13 mouse cellular contexts compared by ENCODE assay signal in genomic region chr8:90892579-90892919, GRCm38 (mm10).
DNase-seq lines count a peak whose midpoint lies in the region; ATAC-seq and TF ChIP-seq lines count a peak whose summit lies in the region.
"Had no signal": no experiment of that assay in that cellular context is flagged by ENCODE, and none has a peak within 500 bp of the region (broad histone marks: within the 10 kb centered on the region; RNA-seq: fewer than 3 reads in every experiment).

No protein-coding gene starts in this region.

- no peak for TF ChIP-seq CTCF in liver, postnatal 0 days (IDR thresholded peaks at IDR 0.05; ENCODE audit: low read depth)

- H3K36me3 ChIP-seq in intestine, embryonic 16.5 days (ENCODE audit: control insufficient read depth, insufficient read depth, low read length): 0 out of 2 replicates have a peak, but pooled peaks cover 3% of the 10 kb centered on the region
- no peaks in the 10 kb centered on the region for H3K36me3 ChIP-seq in liver, postnatal 0 days (replicated peaks; ENCODE audit: insufficient read depth, low read length)
- no peaks in the 10 kb centered on the region for H3K36me3 ChIP-seq in forebrain, embryonic 16.5 days (ENCODE audit: control insufficient read depth, insufficient read depth)

- no peak overlapping the region for H3K9ac ChIP-seq in intestine, embryonic 16.5 days (ENCODE audit: low read depth, low read length)
- H3K9ac ChIP-seq in liver, postnatal 0 days (replicated peaks): peak overlapping the region; percentile 13; the same call in 1 of the 2 replicates
- H3K9ac ChIP-seq in forebrain, embryonic 16.5 days (replicated peaks; ENCODE audit: low read depth, low read length): no peak overlapping the region
- H3K9ac ChIP-seq: hindbrain, embryonic 12.5 days; limb, embryonic 13.5 days had no signal

- no peaks in the 10 kb centered on the region for H3K27me3 ChIP-seq in intestine, embryonic 16.5 days (replicated peaks; ENCODE audit: control insufficient read depth, insufficient read depth, low read length)
- no peaks in the 10 kb centered on the region for H3K27me3 ChIP-seq in liver, postnatal 0 days (ENCODE audit: insufficient read depth, low read length)
- no peaks in the 10 kb centered on the region for H3K27me3 ChIP-seq in forebrain, embryonic 16.5 days (replicated peaks; ENCODE audit: control insufficient read depth, insufficient read depth, low read length)
- H3K27me3 ChIP-seq: hindbrain, embryonic 12.5 days; limb, embryonic 13.5 days had no signal

- peak; percentile 34 for DNase-seq in kidney, adult 18-20 months
- no peak for DNase-seq in kidney, postnatal 14 days
- DNase-seq in ZHBTc4 (ENCODE audit: low read depth, low spot score): peak; percentile 70
- peak; percentile 43 for DNase-seq in liver, postnatal 0 days
- no peak for DNase-seq in testis, postnatal 14 days (ENCODE audit: low spot score)
- DNase-seq: spleen, adult 18-20 months had no signal

- ATAC-seq in intestine, embryonic 16.5 days: peak; percentile 85
- ATAC-seq in liver, postnatal 0 days: peak; percentile 94
- no peak for ATAC-seq in megakaryocyte-erythroid progenitor cell, adult 5-6 weeks (replicated peaks; ENCODE audit: low FRiP score, low TSS enrichment, poor library complexity, severe bottlenecking)
- no peak for ATAC-seq in forebrain, embryonic 16.5 days
- ATAC-seq: forebrain, embryonic 14.5 days; midbrain, embryonic 16.5 days had no signal

- H3K4me1 ChIP-seq in intestine, embryonic 16.5 days (ENCODE audit: control insufficient read depth, insufficient read depth, low read length): no peaks in the 10 kb centered on the region
- H3K4me1 ChIP-seq in liver, postnatal 0 days (ENCODE audit: insufficient read depth): peaks cover 2% of the 10 kb centered on the region; the same call in 1 of the 2 replicates
- H3K4me1 ChIP-seq in forebrain, embryonic 16.5 days (replicated peaks; ENCODE audit: control insufficient read depth, insufficient read depth, low read length): peaks cover 8% of the 10 kb centered on the region

- no peak overlapping the region for H3K4me2 ChIP-seq in intestine, embryonic 16.5 days (ENCODE audit: low read depth, low read length)
- H3K4me2 ChIP-seq in liver, postnatal 0 days (ENCODE audit: low read depth, low read length): no peak overlapping the region
- H3K4me2 ChIP-seq in forebrain, embryonic 16.5 days (ENCODE audit: low read length): no peak overlapping the region
- H3K4me2 ChIP-seq: hindbrain, embryonic 12.5 days; limb, embryonic 13.5 days had no signal

- peak overlapping the region; percentile 48 for H3K27ac ChIP-seq in intestine, embryonic 16.5 days (ENCODE audit: low read length)
- peak overlapping the region; percentile 74 for H3K27ac ChIP-seq in liver, postnatal 0 days (ENCODE audit: low read depth)
- no peak overlapping the region for H3K27ac ChIP-seq in forebrain, embryonic 16.5 days (ENCODE audit: low read length)
- H3K27ac ChIP-seq: hindbrain, embryonic 12.5 days; limb, embryonic 13.5 days had no signal

- 68% methylated on average over 5 of the region's 5 CpGs for WGBS in intestine, embryonic 16.5 days
- 58% methylated on average over 5 of the region's 5 CpGs for WGBS in liver, postnatal 0 days (ENCODE audit: insufficient replicate concordance)
- WGBS in forebrain, embryonic 16.5 days: 91% methylated on average over 5 of the region's 5 CpGs

- no peaks in the 10 kb centered on the region for H3K9me3 ChIP-seq in intestine, embryonic 16.5 days (ENCODE audit: control insufficient read depth, low read length)
- H3K9me3 ChIP-seq in liver, postnatal 0 days (ENCODE audit: low read length): no peaks in the 10 kb centered on the region
- no peaks in the 10 kb centered on the region for H3K9me3 ChIP-seq in forebrain, embryonic 16.5 days (ENCODE audit: control insufficient read depth, low read length)
- H3K9me3 ChIP-seq: hindbrain, embryonic 12.5 days; limb, embryonic 13.5 days had no signal

- no peak overlapping the region for H3K4me3 ChIP-seq in intestine, embryonic 16.5 days (ENCODE audit: low read length)
- H3K4me3 ChIP-seq in liver, postnatal 0 days (ENCODE audit: low read depth, low read length): no peak overlapping the region
- H3K4me3 ChIP-seq in forebrain, embryonic 16.5 days (replicated peaks; ENCODE audit: low read length): no peak overlapping the region
- H3K4me3 ChIP-seq: hindbrain, embryonic 12.5 days; limb, embryonic 13.5 days had no signal

- TF ChIP-seq EP300 in liver, postnatal 0 days (IDR thresholded peaks at IDR 0.05; ENCODE audit: low read depth): 0 out of 2 replicates have a peak, but pooled peaks have one; percentile 5

Comparison
In these comparisons a context has a peak if more than half of its experiments do, and no peak if none do; other contexts are left out.
1. DNase-seq: peak in kidney, adult 18-20 months (single experiment), ZHBTc4 (single experiment) and liver, postnatal 0 days (single experiment); none in kidney, postnatal 14 days (single experiment) and testis, postnatal 14 days (single experiment).
2. ATAC-seq: peak in intestine, embryonic 16.5 days (single experiment) and liver, postnatal 0 days (single experiment); none in megakaryocyte-erythroid progenitor cell, adult 5-6 weeks (single experiment) and forebrain, embryonic 16.5 days (single experiment).